Mouse (Mus musculus) hindbrain, embryonic 16.5 days (tissue): ENCODE measurements around the gene Fyn. TPM values are rescaled to one million over a fixed set of nuclear protein-coding genes. Genes with fewer than 3 reads are reported as not detected.

Source experiments
- ATAC-seq: fragments of 200-750 bp; cut with Nextera tagmentation; 2 replicates; pipeline ENCODE4 v1.8.0; 2017; ENCODE audit warnings: moderate TSS enrichment, moderate library complexity
- H3K27ac ChIP-seq: fragments of 300-500 bp; sonication (generic); 2 replicates; pipeline ENCODE4 v1.5.1; 2014; ENCODE audit warnings: low read depth, mild to moderate bottlenecking, control low read depth, low read length, moderate library complexity
- H3K27me3 ChIP-seq: fragments of 300-500 bp; sonication (generic); replicated peaks from 2 replicates; pipeline ENCODE4 v1.6.1; 2014; ENCODE audit warnings: low read length; ENCODE audit not compliant: control insufficient read depth, insufficient read depth
- H3K36me3 ChIP-seq: fragments of 300-500 bp; sonication (generic); 2 replicates; pipeline ENCODE4 v1.6.1; 2014; ENCODE audit warnings: mild to moderate bottlenecking, low read length, moderate library complexity, mixed read lengths; ENCODE audit not compliant: control insufficient read depth, insufficient read depth
- H3K4me1 ChIP-seq: fragments of 300-500 bp; sonication (generic); 2 replicates; pipeline ENCODE4 v1.6.1; 2014; ENCODE audit warnings: low read depth, low read length; ENCODE audit not compliant: control insufficient read depth, insufficient read depth
- H3K4me2 ChIP-seq: fragments of 300-500 bp; sonication (generic); 2 replicates; pipeline ENCODE4 v1.6.1; 2014; ENCODE audit warnings: mild to moderate bottlenecking, low read length, control low read depth, moderate library complexity
- H3K4me3 ChIP-seq: fragments of 300-500 bp; sonication (generic); 2 replicates; pipeline ENCODE4 v1.5.1; 2014; ENCODE audit warnings: mild to moderate bottlenecking, low read length, control low read depth, moderate library complexity
- H3K9ac ChIP-seq: fragments of 300-500 bp; sonication (generic); 2 replicates; pipeline ENCODE4 v1.6.1; 2014; ENCODE audit warnings: low read depth, mild to moderate bottlenecking, control low read depth, low read length, moderate library complexity
- H3K9me3 ChIP-seq: fragments of 300-500 bp; sonication (generic); 2 replicates; pipeline ENCODE4 v1.6.1; 2014; ENCODE audit warnings: mild to moderate bottlenecking, low read length, moderate library complexity; ENCODE audit not compliant: control insufficient read depth
- WGBS: fragments of 180-500 bp; shearing (Covaris S2); extraction: QIAGEN DNeasy Blood & Tissue Kit; methylation state at CpG from one replicate; pipeline ENCODE4 v1.1.7; 2014; 5-methylcytosine and 5-hydroxymethylcytosine counted together
- polyA plus RNA-seq: library from polyadenylated mRNA; unstranded; fragments of >200 nt; fragmentation: Nextera tagmentation; extraction: Ambion mirVana; gene quantifications from 2 replicates; pipeline ENCODE4 v1.2.1, GENCODE M21; 2015

Gene Fyn
- polyA plus RNA-seq, 1 experiment from 2014 or later, result 74.9 TPM

GRCm38 (mm10) chr10:39555289-39555715 is 186.6 kb downstream of the Fyn start:
- H3K27ac ChIP-seq, result peak overlapping the region; percentile 49
- no peak overlapping the region for H3K4me3 ChIP-seq
- H3K27me3 ChIP-seq, result no peaks in the 10 kb centered on the region
- WGBS, result 26% methylated on average over 7 of the region's 7 CpGs
- H3K9me3 ChIP-seq, result no peaks in the 10 kb centered on the region
- peaks cover 62% of the 10 kb centered on the region for H3K4me1 ChIP-seq
- no peaks in the 10 kb centered on the region for H3K36me3 ChIP-seq
- H3K4me2 ChIP-seq, result no peak overlapping the region
- 0 out of 2 replicates have a peak, but pooled peaks have one; percentile 1 for ATAC-seq
- H3K9ac ChIP-seq, result 0 out of 2 replicates have a peak overlapping the region, but pooled peaks have one; percentile 11

GRCm38 (mm10) chr10:39555740-39556139 is 187.1 kb downstream of the Fyn start:
- peak overlapping the region; percentile 49; the same call in 1 of the 2 replicates for H3K27ac ChIP-seq
- 52% methylated on average over 5 of the region's 5 CpGs for WGBS
- peaks cover 62% of the 10 kb centered on the region for H3K4me1 ChIP-seq
- no peak overlapping the region for H3K4me3 ChIP-seq
- no peaks in the 10 kb centered on the region for H3K9me3 ChIP-seq
- 0 out of 2 replicates have a peak overlapping the region, but pooled peaks have one; percentile 11 for H3K9ac ChIP-seq
- no peak overlapping the region for H3K4me2 ChIP-seq
- no peak for ATAC-seq
- H3K36me3 ChIP-seq, result no peaks in the 10 kb centered on the region
- H3K27me3 ChIP-seq, result no peaks in the 10 kb centered on the region

GRCm38 (mm10) chr10:39557360-39557759 is 188.7 kb downstream of the Fyn start:
- Histone ChIP-seq H3K9me3 (no peaks in the 10 kb centered on the region), H3K9ac (0 out of 2 replicates have a peak overlapping the region, but pooled peaks have one; percentile 23), H3K4me1 (peaks cover 50% of the 10 kb centered on the region), H3K4me3 (no peak overlapping the region), H3K4me2 (no peak overlapping the region), H3K36me3 (no peaks in the 10 kb centered on the region), H3K27ac (no peak overlapping the region), H3K27me3 (no peaks in the 10 kb centered on the region)
- no peak for ATAC-seq
- WGBS, result 82% methylated on average over 9 of the region's 9 CpGs

GRCm38 (mm10) chr10:39557851-39558250 is 189.2 kb downstream of the Fyn start:
- Histone ChIP-seq H3K27ac (peak overlapping the region; percentile 65), H3K4me2 (no peak overlapping the region), H3K9me3 (no peaks in the 10 kb centered on the region), H3K9ac (peak overlapping the region; percentile 42), H3K4me1 (peaks cover 45% of the 10 kb centered on the region), H3K4me3 (no peak overlapping the region), H3K27me3 (no peaks in the 10 kb centered on the region), H3K36me3 (no peaks in the 10 kb centered on the region)
- 43% methylated on average over 7 of the region's 7 CpGs for WGBS
- ATAC-seq, result peak; percentile 32; the same call in 1 of the 2 replicates

GRCm38 (mm10) chr10:39558492-39559005 is 189.9 kb downstream of the Fyn start:
- no peaks in the 10 kb centered on the region for H3K27me3 ChIP-seq
- no peaks in the 10 kb centered on the region for H3K36me3 ChIP-seq
- H3K9me3 ChIP-seq, result no peaks in the 10 kb centered on the region
- peak overlapping the region; percentile 65 for H3K27ac ChIP-seq
- 0 out of 2 replicates have a peak overlapping the region, but pooled peaks have one; percentile 13 for H3K9ac ChIP-seq
- H3K4me2 ChIP-seq, result no peak overlapping the region
- peak; percentile 26; the same call in 1 of the 2 replicates for ATAC-seq
- H3K4me1 ChIP-seq, result peaks cover 41% of the 10 kb centered on the region
- WGBS, result 39% methylated on average over 5 of the region's 5 CpGs
- no peak overlapping the region for H3K4me3 ChIP-seq

- Histone ChIP-seq H3K36me3 (peaks cover 2% of the 10 kb centered on the region; the same call in 1 of the 2 replicates), H3K4me2 (no peak overlapping the region), H3K9me3 (no peaks in the 10 kb centered on the region), H3K27me3 (no peaks in the 10 kb centered on the region), H3K27ac (no peak overlapping the region), H3K4me1 (peaks cover 35% of the 10 kb centered on the region), H3K4me3 (no peak overlapping the region), H3K9ac (no peak overlapping the region)
- no peak for ATAC-seq
- 71% methylated on average over 3 of the region's 3 CpGs for WGBS
Measured at GRCm38 (mm10) chr10:39559321-39559720, 190.7 kb downstream of the Fyn start.

- Histone ChIP-seq H3K9ac (no peak overlapping the region), H3K36me3 (peaks cover 8% of the 10 kb centered on the region; the same call in 1 of the 2 replicates), H3K27me3 (no peaks in the 10 kb centered on the region), H3K4me3 (no peak overlapping the region), H3K27ac (no peak overlapping the region), H3K4me1 (peaks cover 19% of the 10 kb centered on the region), H3K4me2 (no peak overlapping the region), H3K9me3 (no peaks in the 10 kb centered on the region)
- WGBS, result 45% methylated on average over 2 of the region's 2 CpGs
- ATAC-seq, result no peak
Measured at GRCm38 (mm10) chr10:39562383-39562782, 193.7 kb downstream of the Fyn start.

- Histone ChIP-seq H3K9me3 (no peaks in the 10 kb centered on the region), H3K9ac (peak overlapping the region; percentile 18; the same call in 1 of the 2 replicates), H3K4me3 (no peak overlapping the region), H3K4me2 (no peak overlapping the region), H3K27ac (no peak overlapping the region), H3K27me3 (no peaks in the 10 kb centered on the region), H3K36me3 (peaks cover 8% of the 10 kb centered on the region; the same call in 1 of the 2 replicates), H3K4me1 (peaks cover 7% of the 10 kb centered on the region)
- ATAC-seq, result no peak
- 52% methylated on average over 24 of the region's 24 CpGs for WGBS
Measured at GRCm38 (mm10) chr10:39563552-39564223, 195.0 kb downstream of the Fyn start.

- H3K4me1 ChIP-seq, result peaks cover 15% of the 10 kb centered on the region
- H3K9me3 ChIP-seq, result no peaks in the 10 kb centered on the region
- no peak overlapping the region for H3K4me2 ChIP-seq
- peaks cover 8% of the 10 kb centered on the region; the same call in 1 of the 2 replicates for H3K36me3 ChIP-seq
- no peaks in the 10 kb centered on the region for H3K27me3 ChIP-seq
- H3K27ac ChIP-seq, result no peak overlapping the region
- H3K9ac ChIP-seq, result no peak overlapping the region
- 73% methylated on average over 12 of the region's 12 CpGs for WGBS
- no peak overlapping the region for H3K4me3 ChIP-seq
- no peak for ATAC-seq
Measured at GRCm38 (mm10) chr10:39566901-39567300, 198.2 kb downstream of the Fyn start.
